Mouse (Mus musculus) c-Kit-positive CD71-negative TER-119-negative erythroid progenitor cells, embryonic 14.5 days (primary cell): Measurements from ENCODE around the gene Cdc20b.

Source experiments
- DNase-seq: peaks from one replicate; pipeline ENCODE4 v3.0.0-alpha.2; 2013; ENCODE audit warnings: low read depth

Gene Cdc20b

GRCm38 (mm10) chr13:113100879-113101278 is 66.0 kb downstream of the Cdc20b start, which contains the start of gene Gzma:
TSS of gene Gzma (minus strand) at chr13:113100981.
- DNase-seq: no peak

- DNase-seq: no peak
Observed at GRCm38 (mm10) chr13:113101804-113102203, 66.9 kb downstream of the Cdc20b start.

- DNase-seq: no peak
Observed at GRCm38 (mm10) chr13:113104759-113105158, 69.8 kb downstream of the Cdc20b start.

GRCm38 (mm10) chr13:113118977-113119376 is 84.1 kb downstream of the Cdc20b start:
- no peak for DNase-seq

GRCm38 (mm10) chr13:113120324-113121237 is 85.7 kb downstream of the Cdc20b start:
- no peak for DNase-seq

GRCm38 (mm10) chr13:113121326-113121725 is 86.4 kb downstream of the Cdc20b start:
- no peak for DNase-seq

GRCm38 (mm10) chr13:113129974-113130373 is 95.1 kb downstream of the Cdc20b start:
- no peak for DNase-seq

- no peak for DNase-seq
Observed at GRCm38 (mm10) chr13:113139597-113139996, 104.7 kb downstream of the Cdc20b start.
